18 mouse cellular contexts compared by ENCODE assay signal in the genomic region with DNA sequence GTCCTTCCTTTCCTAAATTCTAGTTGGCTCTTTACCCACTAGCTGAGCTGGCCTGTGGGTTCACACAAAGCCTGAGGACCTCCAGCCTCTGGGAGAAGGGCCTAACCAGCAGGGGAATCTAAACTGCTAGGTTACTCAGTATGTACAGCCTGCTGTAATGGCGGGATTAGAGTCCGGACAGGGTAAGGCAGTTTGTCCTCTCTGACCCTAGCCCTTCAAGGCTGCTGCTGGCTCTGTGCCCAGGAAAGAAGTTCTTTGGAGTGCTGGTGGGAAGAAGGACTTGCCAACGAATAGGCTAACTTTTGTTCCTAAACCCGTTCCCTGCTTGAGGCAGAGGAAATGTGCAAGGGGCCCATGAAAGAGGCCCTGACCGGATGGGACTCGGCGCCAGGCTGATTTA. TPM values are rescaled to one million over a fixed set of nuclear protein-coding genes. Genes with fewer than 3 reads are reported as not detected.
DNase-seq lines count a peak whose midpoint lies in the region; TF ChIP-seq lines count a peak whose summit lies in the region.
"Had no signal": no experiment of that assay in that cellular context is flagged by ENCODE, and none has a peak within 500 bp of the region (broad histone marks: within the 10 kb centered on the region; RNA-seq: fewer than 3 reads in every experiment).

No protein-coding gene starts in this region.

- no peak for TF ChIP-seq CTCF in cerebellum, adult 2 months (IDR thresholded peaks at IDR 0.05; ENCODE audit: borderline replicate concordance, insufficient read depth, low read depth, low read length)

- no peak for TF ChIP-seq POLR2A in cerebellum, adult 2 months (IDR thresholded peaks at IDR 0.05; ENCODE audit: borderline replicate concordance, insufficient read depth, low read length)

- H3K4me1 ChIP-seq in cerebellum, adult 2 months (ENCODE audit: control insufficient read depth, insufficient read depth, low read length), result no peaks in the 10 kb centered on the region

- no peak overlapping the region for H3K27ac ChIP-seq in cerebellum, adult 2 months (ENCODE audit: insufficient read depth, low read length)
- H3K27ac ChIP-seq: embryonic facial prominence, embryonic 15.5 days; heart, embryonic 10.5 days; hindbrain, embryonic 14.5 days; stomach, embryonic 15.5 days had no signal

- DNase-seq in adrenal gland, adult (ENCODE audit: inconsistent age in 2 of 2, low spot score in 1 of 2), result peak; percentile 90 to 94
- no peak for DNase-seq in adrenal gland, postnatal 4 days (ENCODE audit: low spot score in 2 of 2)
- DNase-seq in adrenal gland, postnatal 14 days, result peak; percentile 88
- DNase-seq in kidney, adult 9 months, result peak; percentile 87
- peak; percentile 26 for DNase-seq in mesoderm, embryonic 11.5 days (ENCODE audit: low read depth, low spot score)
- DNase-seq in frontal cortex, postnatal 36 days (ENCODE audit: low spot score in 2 of 2), result no peak
- no peak for DNase-seq in right cerebral cortex, adult 18-20 months
- DNase-seq in cerebellum, adult 2 months, result no peak
- DNase-seq: cerebellum, adult 11 months; forebrain, postnatal 0 days; lung, postnatal 4 days had no signal

- H3K27me3 ChIP-seq in cerebellum, adult 2 months (ENCODE audit: control insufficient read depth, insufficient read depth, low read length), result peaks cover 18% of the 10 kb centered on the region; the same call in 1 of the 2 replicates

- WGBS in cerebellum, adult 2 months, result 2% methylated on average over 7 of the region's 7 CpGs

- H3K4me3 ChIP-seq in cerebellum, adult 2 months (replicated peaks; ENCODE audit: insufficient read depth, low read depth, low read length), result no peak overlapping the region
- H3K4me3 ChIP-seq: embryonic facial prominence, embryonic 15.5 days; heart, embryonic 10.5 days; myocyte; stomach, embryonic 15.5 days had no signal

RNA-seq across cellular contexts. Expression of a gene that starts 5.3 kb away (rescaled TPM):
- 10 to 100 TPM; 86.0 to 93.6 TPM for total RNA-seq in adrenal gland, postnatal 4 days (2021)
- 99.3 and 156 TPM in 2 replicates for total RNA-seq in adrenal gland, postnatal 14 days (2021)
- polyA plus RNA-seq in cerebellum, adult 2 months (2012; rRNA removed), result not detected in 2 replicates
- total RNA-seq: forebrain, postnatal 0 days; layer of hippocampus, postnatal 14 days; liver, adult 2 months had no signal
- polyA plus RNA-seq: embryonic facial prominence, embryonic 15.5 days; forebrain, postnatal 0 days; liver, adult 2 months had no signal

RNA-seq across cellular contexts. Expression of a gene that starts 15.8 kb away (rescaled TPM):
- 10 to 100 TPM; 58.4 to 61.2 TPM for total RNA-seq in adrenal gland, postnatal 4 days (2021)
- 56.7 and 59.4 TPM in 2 replicates for total RNA-seq in adrenal gland, postnatal 14 days (2021)
- 0.11 and 1.0 TPM in 2 replicates for polyA plus RNA-seq in cerebellum, adult 2 months (2012; rRNA removed)
- total RNA-seq: forebrain, postnatal 0 days; layer of hippocampus, postnatal 14 days; liver, adult 2 months had no signal
- polyA plus RNA-seq: embryonic facial prominence, embryonic 15.5 days; forebrain, postnatal 0 days had no signal

RNA-seq across cellular contexts. Expression of a gene that starts 20.5 kb away (rescaled TPM):
- 10 to 100 TPM; 39.4 to 49.8 TPM for total RNA-seq in adrenal gland, postnatal 4 days (2021)
- total RNA-seq in adrenal gland, postnatal 14 days (2021), result 34.3 and 37.8 TPM in 2 replicates
- 0.11 TPM in 1 of 2 replicates, not detected in the other for polyA plus RNA-seq in cerebellum, adult 2 months (2012; rRNA removed)
- total RNA-seq: forebrain, postnatal 0 days; layer of hippocampus, postnatal 14 days had no signal
- polyA plus RNA-seq: embryonic facial prominence, embryonic 15.5 days; forebrain, postnatal 0 days had no signal

RNA-seq across cellular contexts. Expression of a gene that starts 26.3 kb away (rescaled TPM):
- 10 to 100 TPM; 43.6 to 47.9 TPM for total RNA-seq in adrenal gland, postnatal 4 days (2021)
- total RNA-seq in adrenal gland, postnatal 14 days (2021), result 35.7 and 39.8 TPM in 2 replicates
- 1.5 and 3.2 TPM in 2 replicates for polyA plus RNA-seq in cerebellum, adult 2 months (2012; rRNA removed)
- total RNA-seq: forebrain, postnatal 0 days; layer of hippocampus, postnatal 14 days; liver, adult 2 months had no signal
- polyA plus RNA-seq: embryonic facial prominence, embryonic 15.5 days; forebrain, postnatal 0 days; myocyte had no signal

RNA-seq across cellular contexts. Expression of a gene that starts 37.2 kb away (rescaled TPM):
- total RNA-seq in adrenal gland, postnatal 4 days (2021), result 10 to 100 TPM; 26.5 to 27.8 TPM
- total RNA-seq in adrenal gland, postnatal 14 days (2021), result 17.1 and 18.7 TPM in 2 replicates
- polyA plus RNA-seq in cerebellum, adult 2 months (2012; rRNA removed), result 6.8 and 9.3 TPM in 2 replicates
- total RNA-seq: forebrain, postnatal 0 days; layer of hippocampus, postnatal 14 days had no signal
- polyA plus RNA-seq: embryonic facial prominence, embryonic 15.5 days; forebrain, postnatal 0 days; myocyte had no signal

Comparison
In these comparisons a context has a peak if more than half of its experiments do, and no peak if none do; other contexts are left out.
1. DNase-seq: peak in adrenal gland, adult (2 of 2), adrenal gland, postnatal 14 days (single experiment), kidney, adult 9 months (single experiment) and mesoderm, embryonic 11.5 days (single experiment); none in adrenal gland, postnatal 4 days (0 of 2), frontal cortex, postnatal 36 days (0 of 2), right cerebral cortex, adult 18-20 months (single experiment) and cerebellum, adult 2 months (0 of 2).